Mouse (Mus musculus): Measurements from ENCODE around the gene Fbxw13. TPM values are rescaled to one million over a fixed set of nuclear protein-coding genes. Genes with fewer than 3 reads are reported as not detected.
"Not testable (repeated sequence)": the region's sequence is repeated elsewhere in the genome, so short reads cannot be mapped to it uniquely, and the experiment has no call there.

Gene Fbxw13
- total RNA-seq (2021), result not detected
- long read RNA-seq, experiment 1, result 0 reads
- long read RNA-seq, experiment 2, result 0 reads

- not testable (repeated sequence) for DNase-seq
These were observed at the start of gene Fbxw13 for GRCm38 (mm10) chr9:109195875-109196274. Gene Fbxw13, minus strand, starts transcription at chr9:109195975.

- no peak for DNase-seq
These were observed 38.9 kb upstream of the Fbxw13 start, which contains the start of gene Fbxw20 for GRCm38 (mm10) chr9:109234654-109235053. Gene Fbxw20, minus strand, starts transcription at chr9:109234754.

GRCm38 (mm10) chr9:109218449-109218848 is 22.7 kb upstream of the Fbxw13 start:
- DNase-seq, result no peak

GRCm38 (mm10) chr9:109201347-109201746 is 5.6 kb upstream of the Fbxw13 start:
- not testable (repeated sequence) for DNase-seq

- no peak for DNase-seq
These were observed 4.6 kb upstream of the Fbxw13 start for GRCm38 (mm10) chr9:109200349-109200748.

GRCm38 (mm10) chr9:109199353-109199752 is 3.6 kb upstream of the Fbxw13 start:
- no peak for DNase-seq

- no peak for DNase-seq
These were observed 18.6 kb downstream of the Fbxw13 start for GRCm38 (mm10) chr9:109177208-109177607.

GRCm38 (mm10) chr9:109176301-109176700 is 19.5 kb downstream of the Fbxw13 start:
- DNase-seq, result no peak

GRCm38 (mm10) chr9:109167316-109167715 is 28.5 kb downstream of the Fbxw13 start:
- DNase-seq, result no peak

GRCm38 (mm10) chr9:109161941-109162340 is 33.8 kb downstream of the Fbxw13 start, which contains the start of gene Fbxw21:
Gene Fbxw21, minus strand, starts transcription at chr9:109162041.
- DNase-seq, result no peak

- DNase-seq, result not testable (repeated sequence)
These were observed 55.4 kb downstream of the Fbxw13 start for GRCm38 (mm10) chr9:109140414-109140813.

GRCm38 (mm10) chr9:109130076-109130475 is 65.7 kb downstream of the Fbxw13 start:
- DNase-seq, result no peak

Other genes with a start within 250 kb of the Fbxw13 start
- gene Col7a1, start 242.4 kb downstream of the Fbxw13 start, total RNA-seq (2021), result 1 to 10 TPM; 1.6 to 3.5 TPM
- gene Ucn2, start 210.0 kb downstream of the Fbxw13 start, total RNA-seq (2021), result under 1 TPM; 0.23 to 0.24 TPM
- gene Pfkfb4, start 204.2 kb downstream of the Fbxw13 start, total RNA-seq (2021), result 10 to 100 TPM; 20.4 to 32.4 TPM
- gene Shisa5, start 157.4 kb downstream of the Fbxw13 start, total RNA-seq (2021), result 10 to 100 TPM; 12.9 to 21.6 TPM
- gene Trex1, start 136.2 kb downstream of the Fbxw13 start, total RNA-seq (2021), result 10 to 100 TPM in 1 of 2 experiments, 1 to 10 TPM in 1; 9.7 to 10.5 TPM
- 1 to 10 TPM; 7.9 to 8.4 TPM for gene Atrip, start 121.9 kb downstream of the Fbxw13 start, total RNA-seq (2021)
- 1 to 10 TPM; 6.9 to 7.5 TPM for gene Ccdc51, start 113.5 kb downstream of the Fbxw13 start, total RNA-seq (2021)
- gene Tma7, start 113.4 kb downstream of the Fbxw13 start, total RNA-seq (2021), result 100 to 1,000 TPM; 238 to 253 TPM
- 1 to 10 TPM; 1.0 to 1.7 TPM for gene Plxnb1, start 100.6 kb downstream of the Fbxw13 start, total RNA-seq (2021)
- gene Fbxw21, start 33.9 kb downstream of the Fbxw13 start, total RNA-seq (2021), result not detected
- gene Fbxw20, start 38.8 kb upstream of the Fbxw13 start, total RNA-seq (2021), result not detected
- not detected for gene Fbxw14, start 91.7 kb upstream of the Fbxw13 start, total RNA-seq (2021)
- gene Fbxw28, start 143.7 kb upstream of the Fbxw13 start, total RNA-seq (2021), result not detected
- not detected for gene Fbxw22, start 208.3 kb upstream of the Fbxw13 start, total RNA-seq (2021)